Mouse (Mus musculus) layer of hippocampus, postnatal 25 days (tissue): ENCODE measurements around the gene Slc24a2. TPM values are rescaled to one million over a fixed set of nuclear protein-coding genes. Genes with fewer than 3 reads are reported as not detected.

Experiments used
- DNase-seq, 2 experiments: peaks; one replicate each; pipeline ENCODE4 v3.0.0; 2022; ENCODE audit warnings: mixed read lengths in 2 of 2, low spot score in 1 of 2; ENCODE audit errors: extremely low spot score in 1 of 2
- total RNA-seq, 2 experiments: library from RNA; stranded (reverse); gene quantifications; 2 replicates each; pipeline ENCODE4 v1.2.3; 2021

The Slc24a2 gene
- total RNA-seq, 2 experiments from 2014 or later = 339 to 378 TPM

- DNase-seq = peak in 1 of 2 experiments; percentile 28
Observed at GRCm38 (mm10) chr4:87126756-87127155, 103.5 kb downstream of the Slc24a2 start.

GRCm38 (mm10) chr4:87119758-87120157 lies 110.5 kb downstream of the Slc24a2 start:
- no peak for DNase-seq

GRCm38 (mm10) chr4:87115726-87116125 lies 114.6 kb downstream of the Slc24a2 start:
- DNase-seq = no peak

DNA sequence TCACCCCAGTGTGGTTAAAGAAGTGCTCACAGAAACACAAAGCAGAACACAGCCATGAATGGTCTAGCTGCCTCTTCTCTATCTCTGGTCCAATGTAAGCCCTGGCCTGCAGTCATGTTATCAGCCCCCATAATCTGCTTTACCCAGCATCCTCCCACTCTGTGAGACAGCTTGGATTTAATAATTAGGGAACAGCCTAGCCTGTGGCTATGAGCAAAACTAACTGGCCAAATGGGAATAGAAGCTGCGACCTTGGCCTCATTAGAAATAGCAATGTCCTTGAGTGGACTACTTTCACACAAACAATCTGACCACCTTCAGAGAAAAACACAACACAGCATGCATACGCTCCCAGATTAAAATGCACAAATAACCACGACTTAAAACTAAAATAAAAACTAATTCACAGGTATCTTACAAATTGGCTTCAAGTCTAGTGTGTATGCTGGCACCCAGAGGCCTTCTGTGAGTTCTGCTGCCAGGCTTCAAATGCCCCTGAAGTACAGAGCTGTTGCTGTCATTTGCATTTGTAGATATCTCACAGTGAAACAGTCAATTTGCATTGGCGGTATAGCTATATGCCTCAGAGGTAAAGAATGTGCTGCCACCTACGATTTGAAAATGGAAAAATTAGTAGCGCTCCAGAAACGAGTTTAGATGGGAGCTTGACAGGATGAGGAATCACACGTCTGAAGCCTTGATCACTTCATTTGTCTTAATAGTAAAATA lies 120.8 kb downstream of the Slc24a2 start:
- no peak for DNase-seq

GRCm38 (mm10) chr4:87100936-87101335 lies 129.3 kb downstream of the Slc24a2 start:
- DNase-seq = no peak

- DNase-seq = peak in 1 of 2 experiments; percentile 26
Observed at GRCm38 (mm10) chr4:87096186-87096585, 134.1 kb downstream of the Slc24a2 start.

DNA sequence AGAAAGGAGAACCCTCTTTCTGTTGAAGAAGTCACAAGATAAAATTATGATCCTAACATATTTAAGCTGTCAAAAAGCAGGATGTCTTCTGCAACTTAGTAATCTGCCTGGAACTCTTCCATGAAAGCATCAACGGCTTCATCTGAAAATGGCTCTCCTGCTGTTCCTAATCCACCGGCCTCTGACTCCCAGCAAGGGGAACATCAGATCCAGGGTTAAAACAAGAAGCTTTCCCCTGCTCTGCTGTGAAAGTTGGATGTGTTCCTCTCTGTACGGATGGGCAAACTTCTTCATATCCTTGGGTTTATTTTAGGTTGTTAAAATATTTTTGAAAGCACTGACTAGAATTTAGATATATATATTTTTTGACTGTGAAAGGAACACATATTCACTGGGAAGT lies 136.7 kb downstream of the Slc24a2 start:
- no peak for DNase-seq

DNA sequence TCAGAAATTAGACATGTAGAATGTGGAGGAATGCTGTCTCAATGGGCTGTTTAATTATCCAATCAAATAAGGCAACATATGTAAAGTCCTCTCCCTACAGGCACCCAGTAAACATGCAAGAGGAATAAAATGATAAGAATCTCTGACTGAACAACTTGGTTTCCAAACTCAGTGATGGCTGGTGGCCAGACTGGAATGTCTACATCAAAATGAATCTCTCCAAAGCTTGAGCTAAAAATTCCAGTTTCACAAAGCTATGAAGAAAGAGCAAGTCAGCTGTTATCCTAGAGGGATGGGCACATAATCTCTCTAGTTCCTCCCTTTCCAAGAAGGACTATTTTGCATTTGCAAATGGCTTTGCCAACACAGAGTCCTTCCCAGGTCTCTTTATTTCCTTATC lies 139.4 kb downstream of the Slc24a2 start:
- DNase-seq = no peak

DNA sequence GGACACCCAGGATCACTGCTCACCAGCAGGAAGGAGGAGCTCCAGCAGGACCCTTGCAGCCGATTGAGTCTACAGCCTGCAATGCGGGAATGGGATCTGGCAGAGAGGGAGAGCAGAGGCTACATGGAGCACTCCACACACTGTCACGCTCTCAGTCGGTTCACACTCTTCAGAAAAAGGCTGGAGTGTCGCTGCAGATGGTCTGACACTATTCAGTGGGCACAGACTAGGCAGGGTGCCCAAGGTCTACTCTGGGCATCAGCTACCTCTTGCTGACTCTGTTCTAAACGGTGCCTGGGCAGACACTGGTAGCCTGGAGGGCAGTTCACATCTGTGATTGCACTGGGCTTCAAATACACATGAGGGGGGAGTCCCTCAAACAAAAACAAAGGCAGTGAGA lies 141.6 kb downstream of the Slc24a2 start:
- DNase-seq = no peak

DNA sequence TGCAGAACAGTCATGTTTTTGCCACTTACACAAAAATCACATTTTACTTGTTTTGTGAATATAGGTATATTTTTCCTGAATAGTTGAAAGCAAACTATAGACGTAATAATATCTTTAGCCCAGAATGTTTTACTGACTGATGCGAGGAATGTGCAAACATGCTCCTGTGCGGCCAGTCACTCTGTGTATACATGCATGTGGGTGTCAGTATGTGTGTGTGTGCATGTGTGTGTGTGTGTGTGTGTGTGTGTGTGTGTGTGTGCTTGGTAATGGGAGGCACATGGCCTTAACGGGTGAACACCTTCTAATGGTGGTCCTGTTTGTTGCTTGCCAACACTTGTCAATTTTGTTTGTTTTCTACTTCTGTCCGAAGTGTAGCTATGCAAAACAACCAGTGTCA lies 142.7 kb downstream of the Slc24a2 start:
- no peak for DNase-seq

GRCm38 (mm10) chr4:87086933-87087577 lies 143.2 kb downstream of the Slc24a2 start:
- no peak for DNase-seq

- no peak for DNase-seq
Observed at GRCm38 (mm10) chr4:87081321-87081720, 149.0 kb downstream of the Slc24a2 start.

- no peak for DNase-seq
Observed at GRCm38 (mm10) chr4:87079305-87079704, 151.0 kb downstream of the Slc24a2 start.

DNA sequence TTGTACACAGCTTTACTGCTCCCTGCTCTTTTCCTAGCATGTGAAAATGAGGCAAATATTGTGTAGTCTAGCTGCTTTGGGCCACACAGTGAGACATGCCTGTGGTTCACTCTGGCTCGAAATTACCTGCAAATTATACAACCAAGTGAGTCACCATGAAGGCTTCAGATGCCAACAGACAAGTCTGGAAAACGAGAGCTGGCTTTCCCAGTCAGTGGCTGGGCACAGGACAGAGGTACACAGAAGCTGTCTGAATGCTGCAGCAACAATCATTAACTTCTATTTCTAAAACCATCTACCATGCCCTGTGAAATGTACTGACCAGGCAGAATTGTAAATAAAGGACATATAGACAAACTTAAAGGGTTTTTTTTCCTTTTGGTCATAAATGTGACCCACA lies 151.6 kb downstream of the Slc24a2 start:
- no peak for DNase-seq

- no peak for DNase-seq
Observed at GRCm38 (mm10) chr4:87075761-87076160, 154.5 kb downstream of the Slc24a2 start.

GRCm38 (mm10) chr4:87068121-87068520 lies 162.2 kb downstream of the Slc24a2 start:
- no peak for DNase-seq

DNA sequence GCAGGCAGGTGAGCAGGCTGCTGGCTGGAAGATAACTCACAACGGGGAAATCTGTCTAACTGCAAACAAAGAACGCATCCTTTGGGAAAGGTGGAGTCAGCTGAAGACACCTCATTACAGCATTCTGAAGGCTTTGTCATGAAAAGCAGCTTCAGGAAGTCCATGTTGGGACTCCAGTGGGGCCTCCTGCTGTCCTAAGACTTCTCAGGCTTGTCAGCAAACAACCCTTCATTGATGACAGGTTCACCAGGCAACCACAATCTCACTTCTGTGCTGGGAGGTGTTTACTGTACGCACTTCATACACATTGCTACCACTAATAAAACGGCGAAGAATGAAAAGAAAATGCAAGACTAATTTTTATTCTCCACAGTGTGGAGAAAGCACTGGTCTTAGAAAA lies 165.1 kb downstream of the Slc24a2 start:
- DNase-seq = no peak

DNA sequence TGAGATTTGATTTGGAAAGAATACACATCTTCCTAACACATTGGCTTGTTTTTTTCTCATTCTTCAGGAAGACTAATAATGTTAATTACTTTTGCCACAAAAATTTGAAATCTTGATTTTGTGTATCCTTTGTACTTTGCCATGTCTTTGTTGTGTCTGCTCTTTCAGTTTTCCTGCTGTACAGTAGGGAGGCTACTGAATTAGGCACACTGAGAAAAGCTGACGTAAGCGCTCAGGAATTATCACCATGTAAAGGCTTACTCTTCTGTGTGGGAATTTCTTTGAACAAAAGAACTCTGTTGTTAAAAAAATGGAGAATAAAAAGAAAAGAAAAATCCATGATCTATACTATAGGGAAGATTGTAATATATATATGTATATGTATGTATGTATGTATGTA lies 165.7 kb downstream of the Slc24a2 start:
- DNase-seq = no peak

GRCm38 (mm10) chr4:87062771-87063253 lies 167.5 kb downstream of the Slc24a2 start:
- no peak for DNase-seq

GRCm38 (mm10) chr4:87061696-87062095 lies 168.6 kb downstream of the Slc24a2 start:
- no peak for DNase-seq

DNA sequence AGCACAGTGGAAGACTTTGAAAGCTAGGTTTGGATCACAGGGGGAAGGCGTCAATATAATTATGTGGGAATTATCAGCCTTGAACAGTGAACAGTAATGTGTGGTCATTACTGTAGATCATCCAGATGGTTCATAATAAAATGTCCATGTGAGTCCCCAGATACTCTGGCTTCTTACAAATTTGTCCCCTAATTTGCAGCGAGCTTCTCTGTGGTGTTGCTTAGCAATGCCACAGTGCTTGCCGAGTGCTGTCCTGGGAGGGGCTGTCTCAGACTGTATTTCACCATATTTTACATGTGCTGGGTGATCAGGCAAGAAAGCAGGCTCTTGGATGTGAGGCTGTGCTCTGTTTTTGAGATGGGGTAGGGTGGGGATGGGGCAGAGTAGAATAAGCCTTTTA lies 172.7 kb downstream of the Slc24a2 start:
- DNase-seq = no peak

- no peak for DNase-seq
Observed at GRCm38 (mm10) chr4:87055768-87056167, 174.5 kb downstream of the Slc24a2 start.
